Mouse (Mus musculus): ENCODE measurements around the gene Ankfy1. TPM values are rescaled to one million over a fixed set of nuclear protein-coding genes. Genes with fewer than 3 reads are reported as not detected.

The Ankfy1 gene
- polyA plus RNA-seq, 1 experiment from 2014 or later, result 25.1 TPM

- no peak overlapping the region for H3K9ac ChIP-seq (ENCODE audit: low read depth, low read length)
- no peaks in the 10 kb centered on the region for H3K9me3 ChIP-seq (replicated peaks; ENCODE audit: control insufficient read depth, low read length)
- no peak overlapping the region for H3K4me3 ChIP-seq (ENCODE audit: low read depth, low read length)
- H3K27me3 ChIP-seq (ENCODE audit: control insufficient read depth, insufficient read depth, low read length), result no peaks in the 10 kb centered on the region
- no peaks in the 10 kb centered on the region for H3K4me1 ChIP-seq (ENCODE audit: control insufficient read depth, insufficient read depth, low read length)
- no peak for ATAC-seq (replicated peaks; ENCODE audit: insufficient number of reproducible peaks, low FRiP score, low TSS enrichment)
- no peak overlapping the region for H3K27ac ChIP-seq (ENCODE audit: low read depth, low read length)
- 87% methylated on average over 7 of the region's 7 CpGs for WGBS (ENCODE audit: insufficient replicate concordance)
- peaks cover 6% of the 10 kb centered on the region for H3K36me3 ChIP-seq (ENCODE audit: control insufficient read depth, insufficient read depth, low read length)
- no peak overlapping the region for H3K4me2 ChIP-seq
These were observed 128.3 kb downstream of the Ankfy1 start for GRCm38 (mm10) chr11:72818067-72818466.

- ATAC-seq (replicated peaks; ENCODE audit: insufficient number of reproducible peaks, low FRiP score, low TSS enrichment), result no peak
- Histone ChIP-seq H3K27me3 (ENCODE audit: control insufficient read depth, insufficient read depth, low read length) (no peaks in the 10 kb centered on the region), H3K4me1 (ENCODE audit: control insufficient read depth, insufficient read depth, low read length) (no peaks in the 10 kb centered on the region), H3K4me2 (no peak overlapping the region), H3K27ac (ENCODE audit: low read depth, low read length) (no peak overlapping the region), H3K9me3 (replicated peaks; ENCODE audit: control insufficient read depth, low read length) (no peaks in the 10 kb centered on the region), H3K4me3 (ENCODE audit: low read depth, low read length) (no peak overlapping the region), H3K9ac (ENCODE audit: low read depth, low read length) (no peak overlapping the region), H3K36me3 (ENCODE audit: control insufficient read depth, insufficient read depth, low read length) (peaks cover 10% of the 10 kb centered on the region)
- 89% methylated on average over 7 of the region's 7 CpGs for WGBS (ENCODE audit: insufficient replicate concordance)
These were observed 131.2 kb downstream of the Ankfy1 start for GRCm38 (mm10) chr11:72821041-72821440.

Small RNAs within 50 kb of the gene (microRNA-seq; reads per million reads assigned to microRNA genes)
- gene Gm25678 (ENCODE audit: borderline number of aligned reads), result not detected

Other genes starting within 250 kb of the Ankfy1 start
- gene Mybbp1a, start 248.7 kb upstream of the Ankfy1 start, polyA plus RNA-seq (2014; fragmentation: Nextera tagmentation; extraction: Ambion mirVana), result 93.8 and 101 TPM in 2 replicates
- 4.0 and 4.6 TPM in 2 replicates for gene Spns2, start 200.1 kb upstream of the Ankfy1 start, polyA plus RNA-seq (2014; fragmentation: Nextera tagmentation; extraction: Ambion mirVana)
- gene Spns3, start 139.5 kb upstream of the Ankfy1 start, polyA plus RNA-seq (2014; fragmentation: Nextera tagmentation; extraction: Ambion mirVana), result 0.17 TPM in 1 of 2 replicates, not detected in the other
- 68.3 and 68.8 TPM in 2 replicates for gene Ube2g1, start 82.7 kb upstream of the Ankfy1 start, polyA plus RNA-seq (2014; fragmentation: Nextera tagmentation; extraction: Ambion mirVana)
- gene Cyb5d2, start 106.1 kb downstream of the Ankfy1 start, polyA plus RNA-seq (2014; fragmentation: Nextera tagmentation; extraction: Ambion mirVana), result 4.9 and 5.4 TPM in 2 replicates
- gene Zzef1, start 106.2 kb downstream of the Ankfy1 start, polyA plus RNA-seq (2014; fragmentation: Nextera tagmentation; extraction: Ambion mirVana), result 7.6 and 7.9 TPM in 2 replicates